Mouse (Mus musculus) lung, postnatal 0 days (tissue): ENCODE measurements at regions not wholly inside any gene's neighbourhood (a gene's known extent, or its start where the extent isn't known, plus 50 kb on each side); places are given as distances from the start of the nearest gene placed in this dataset.

Source experiments
- CTCF ChIP-seq: IDR thresholded peaks from 2 replicates; pipeline ENCODE4 v1.5.1; 2016; ENCODE audit warnings: antibody characterized with exemption, mild to moderate bottlenecking
- EP300 ChIP-seq: IDR thresholded peaks from 2 replicates; pipeline ENCODE4 v1.6.1; 2016; ENCODE audit warnings: antibody characterized with exemption, mild to moderate bottlenecking, control low read depth

DNA sequence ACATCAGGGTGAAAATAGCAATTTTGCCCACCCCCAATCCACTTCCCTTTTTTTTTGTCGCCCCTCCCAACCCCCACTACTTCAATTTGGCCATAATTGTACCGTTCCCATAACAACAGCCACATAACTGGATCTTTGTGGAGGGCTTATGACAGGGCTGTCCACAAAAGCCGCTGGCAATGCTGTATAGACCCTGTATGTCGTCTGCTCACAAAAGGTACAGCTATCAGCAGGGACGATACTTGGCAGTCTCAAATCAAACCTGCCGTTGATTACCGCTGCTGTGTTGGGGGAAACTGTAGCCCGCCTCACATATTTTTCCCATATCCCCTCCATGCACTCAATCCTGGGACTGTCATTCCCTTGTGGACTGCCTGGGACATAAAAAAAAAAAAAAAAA, 80.9 kb upstream of the Sdk1 start:
- TF ChIP-seq CTCF (no peak), EP300 (no peak)
